Mouse (Mus musculus) erythroid progenitor cell, adult 5-6 weeks (primary cell): ENCODE data around the gene Plg. TPM values are rescaled to one million over a fixed set of nuclear protein-coding genes. Genes with fewer than 3 reads are reported as not detected.

Experiments used
- ATAC-seq: replicated peaks from 2 replicates; pipeline ENCODE4 v1.8.0; 2016; ENCODE audit warnings: moderate number of reproducible peaks, mild to moderate bottlenecking, moderate TSS enrichment, inconsistent platforms; ENCODE audit not compliant: poor library complexity, low FRiP score, severe bottlenecking
- total RNA-seq, 2 experiments: library from RNA; stranded (forward) in 1 of 2; stranded (reverse) in 1 of 2; fragments of 150-400 nt in 1 of 2; fragments of 186-747, 209-891 nt in 1 of 2; gene quantifications; 2 replicates each; pipeline versions ENCODE4 v1.2.3 to v1.2.4; 2015 to 2017; ENCODE audit warnings: low replicate concordance in 2 of 2

Plg gene
- total RNA-seq, 2 experiments from 2014 or later = not detected

DNA sequence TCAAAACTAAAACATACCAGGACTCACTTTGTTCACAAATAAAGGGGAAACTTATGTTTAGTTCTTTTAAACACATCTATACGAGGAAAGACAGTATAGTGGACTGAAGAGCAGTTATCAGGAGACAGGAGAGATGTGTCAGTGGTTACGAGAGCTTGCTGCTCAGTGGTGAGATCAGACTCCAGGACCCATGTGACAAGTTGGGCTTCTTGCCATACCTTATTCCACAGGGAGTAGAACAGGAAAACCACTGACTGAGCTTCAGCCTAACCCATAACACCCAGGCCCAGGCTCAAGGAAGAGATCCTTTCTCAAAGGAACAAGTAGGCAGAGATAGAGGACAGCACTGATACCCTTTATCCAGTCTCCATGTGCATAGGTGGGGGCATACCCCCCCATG, 66.2 kb downstream of the Plg start:
- no peak for ATAC-seq

DNA sequence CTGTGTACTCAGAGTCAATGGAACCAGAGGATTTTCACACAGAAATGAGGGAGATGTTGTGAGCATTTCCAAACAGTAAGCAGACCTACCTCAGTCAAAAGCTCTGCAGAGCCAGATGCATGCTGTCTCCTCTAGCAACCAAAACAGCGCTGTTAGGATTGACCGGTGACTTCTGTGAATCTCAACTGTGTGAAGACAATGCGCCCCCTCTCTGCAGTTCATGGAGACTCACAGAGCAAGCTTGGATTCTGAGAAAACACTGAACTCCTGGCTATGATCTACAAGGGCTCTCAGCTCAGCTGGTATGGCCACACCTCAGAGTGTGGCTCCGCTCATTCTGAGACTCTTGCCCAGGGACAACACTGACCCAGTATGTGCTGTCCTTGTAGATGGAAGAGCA, 72.8 kb downstream of the Plg start:
- ATAC-seq = no peak

DNA sequence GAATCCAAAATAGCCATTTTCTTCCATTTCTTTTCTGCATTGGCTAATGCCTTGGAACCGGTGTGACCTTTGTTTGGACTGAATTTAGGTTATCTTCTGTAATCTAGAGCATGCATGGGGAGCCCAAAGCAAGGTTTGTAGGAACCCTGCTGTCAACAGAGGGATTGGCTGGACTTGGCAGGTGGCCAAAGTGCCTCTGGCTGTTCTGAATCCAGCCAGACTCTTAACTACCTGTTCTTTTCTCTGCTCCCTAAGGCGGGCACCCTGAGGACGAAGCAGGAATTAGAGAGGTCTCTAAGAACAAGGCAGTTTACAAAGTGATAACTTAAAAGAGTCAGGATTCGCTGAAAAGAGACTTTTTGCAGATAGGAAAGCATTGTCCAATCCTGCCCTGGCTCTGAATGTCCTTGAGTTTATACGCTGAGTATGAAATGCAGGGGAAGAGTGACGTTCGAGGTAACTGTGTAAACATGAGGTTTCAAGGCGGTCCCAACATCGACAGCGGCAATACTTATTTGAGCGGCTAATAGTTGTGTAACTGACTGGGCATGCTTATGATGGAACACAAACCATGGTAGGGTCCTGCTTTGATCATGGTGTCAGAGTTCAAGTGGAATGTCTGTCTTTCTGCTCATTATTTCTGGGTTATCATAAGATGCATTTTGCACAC, 74.6 kb downstream of the Plg start:
- no peak for ATAC-seq

- ATAC-seq = no peak
Observed at GRCm38 (mm10) chr17:12453691-12454090, 75.3 kb downstream of the Plg start.

DNA sequence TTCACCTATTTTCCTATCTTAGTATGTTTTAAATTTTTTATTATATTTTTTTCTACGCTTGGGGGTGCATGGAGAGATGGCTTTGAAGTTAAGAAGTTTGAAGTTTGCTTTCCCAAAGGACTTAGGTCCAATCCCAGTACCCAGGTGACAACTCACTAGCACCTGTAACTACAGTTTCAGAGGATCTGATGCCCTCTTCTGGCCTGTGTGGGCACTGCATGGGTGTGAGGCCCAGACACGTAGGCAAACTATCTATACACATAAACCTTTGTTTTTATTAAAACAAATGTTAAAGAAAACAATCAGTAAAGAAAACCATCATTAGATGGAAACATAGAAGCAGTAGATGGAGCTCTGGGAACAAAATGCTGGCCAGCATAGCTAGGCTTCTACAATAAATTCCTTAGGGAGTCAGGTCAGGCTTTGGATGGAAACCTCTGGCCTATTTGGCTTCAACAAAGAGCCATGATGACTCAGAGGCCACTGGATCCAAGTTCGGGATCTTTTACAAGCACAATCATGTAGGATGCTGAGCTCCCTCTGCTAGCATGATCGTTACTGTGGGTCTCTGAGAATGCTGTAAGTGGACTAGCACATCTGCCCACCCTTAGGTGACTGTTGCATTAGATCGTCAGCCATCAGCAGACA, 76.9 kb downstream of the Plg start:
- ATAC-seq = peak; percentile 46; the same call in 1 of the 2 replicates

GRCm38 (mm10) chr17:12461168-12461567, 82.8 kb downstream of the Plg start:
- no peak for ATAC-seq

- ATAC-seq = no peak
Observed at GRCm38 (mm10) chr17:12466501-12467000, 88.1 kb downstream of the Plg start.

DNA sequence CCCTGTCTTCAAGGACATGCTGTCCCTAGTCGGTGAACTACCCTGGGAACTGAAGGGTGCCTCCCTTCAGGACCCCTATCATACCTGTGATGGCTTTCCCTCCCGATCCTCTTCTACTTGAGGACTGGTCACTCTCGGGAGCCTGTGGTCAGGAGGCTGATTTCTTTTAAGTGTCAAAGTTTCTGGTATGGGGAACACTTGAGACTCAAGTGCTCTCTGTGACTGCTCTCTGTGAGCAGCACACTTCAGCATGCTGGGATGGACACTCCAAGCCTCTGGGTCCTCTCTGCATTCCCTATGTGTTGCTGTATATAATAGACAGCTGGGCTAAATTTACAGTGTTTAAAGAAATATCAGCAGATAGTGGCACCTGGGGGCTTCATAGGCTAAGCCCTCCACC, 89.2 kb downstream of the Plg start:
- no peak for ATAC-seq

DNA sequence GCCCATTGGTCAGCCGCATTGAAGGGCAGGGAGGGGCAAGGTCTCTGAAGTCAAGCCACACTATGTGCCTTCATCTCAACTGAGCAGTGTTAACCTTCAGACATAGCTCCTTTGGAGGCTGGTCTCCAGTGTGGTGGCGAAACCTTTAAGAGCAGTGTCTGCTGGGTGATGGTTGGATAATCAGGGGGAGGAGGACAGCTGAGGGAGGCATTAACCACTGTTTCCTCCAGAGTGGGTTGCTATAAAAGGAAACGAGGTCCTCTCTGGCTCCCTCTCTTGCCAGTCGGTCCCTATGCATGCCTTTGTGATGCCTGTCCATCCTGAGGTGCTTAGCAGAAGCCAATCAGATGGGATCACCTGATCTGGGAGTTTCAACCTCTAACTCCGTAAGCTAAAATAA, 90.3 kb downstream of the Plg start:
- ATAC-seq = no peak

Other genes with a start within 250 kb of the Plg start
- gene Map3k4, start 59.8 kb upstream of the Plg start, total RNA-seq (2015; ENCODE audit: low replicate concordance) = 8.0 and 10.5 TPM in 2 replicates
- gene Map3k4, start 59.8 kb upstream of the Plg start, total RNA-seq (2017; ENCODE audit: low replicate concordance) = 7.4 and 10.4 TPM in 2 replicates
- 1.3 TPM in 1 of 2 replicates, not detected in the other for gene Slc22a3, start 129.1 kb downstream of the Plg start, total RNA-seq (2015; ENCODE audit: low replicate concordance)
- 0.64 TPM in 1 of 2 replicates, not detected in the other for gene Slc22a3, start 129.1 kb downstream of the Plg start, total RNA-seq (2017; ENCODE audit: low replicate concordance)
- gene Slc22a2, start 205.5 kb downstream of the Plg start, total RNA-seq (2015; ENCODE audit: low replicate concordance) = not detected in 2 replicates
- gene Slc22a2, start 205.5 kb downstream of the Plg start, total RNA-seq (2017; ENCODE audit: low replicate concordance) = not detected in 2 replicates